ENCODE assay signal across 8 mouse cellular contexts in genomic region chr11:106084911-106085561, GRCm38 (mm10). TPM values are rescaled to one million over a fixed set of nuclear protein-coding genes. Genes with fewer than 3 reads are reported as not detected.
DNase-seq lines count a peak whose midpoint lies in the region; ATAC-seq lines count a peak whose summit lies in the region.

No protein-coding gene starts in this region.

- H3K36me3 ChIP-seq in heart, embryonic 13.5 days, result no peaks in the 10 kb centered on the region
- H3K36me3 ChIP-seq in liver, embryonic 13.5 days, result no peaks in the 10 kb centered on the region
- no peaks in the 10 kb centered on the region for H3K36me3 ChIP-seq in stomach, embryonic 14.5 days (ENCODE audit: control insufficient read depth, insufficient read depth, low read length)

- WGBS in heart, embryonic 13.5 days, result under 1% methylated on average over 59 of the region's 61 CpGs
- WGBS in liver, embryonic 13.5 days (ENCODE audit: insufficient replicate concordance), result under 1% methylated on average over 60 of the region's 61 CpGs
- WGBS in stomach, embryonic 14.5 days, result under 1% methylated on average over 52 of the region's 61 CpGs

- no peaks in the 10 kb centered on the region for H3K9me3 ChIP-seq in heart, embryonic 13.5 days
- H3K9me3 ChIP-seq in liver, embryonic 13.5 days (replicated peaks), result no peaks in the 10 kb centered on the region
- H3K9me3 ChIP-seq in stomach, embryonic 14.5 days (ENCODE audit: control insufficient read depth, low read depth, low read length), result no peaks in the 10 kb centered on the region

- DNase-seq in CD4-positive helper T cell, adult 2 months (ENCODE audit: low read depth, low spot score), result peak; percentile 83
- peak; percentile 73 for DNase-seq in brain, adult 2 months (ENCODE audit: low read depth, low spot score)
- DNase-seq in kidney, postnatal 14 days, result peak; percentile 85
- DNase-seq in liver, embryonic 13.5 days, result peak; percentile 65
- peak; percentile 83 for DNase-seq in neural tube, embryonic 10.5 days (ENCODE audit: extremely low spot score, low spot score)

- peaks cover 23% of the 10 kb centered on the region for H3K4me1 ChIP-seq in heart, embryonic 13.5 days
- peaks cover 25% of the 10 kb centered on the region for H3K4me1 ChIP-seq in liver, embryonic 13.5 days (replicated peaks)
- H3K4me1 ChIP-seq in stomach, embryonic 14.5 days (ENCODE audit: control insufficient read depth, insufficient read depth, low read length), result peaks cover 9% of the 10 kb centered on the region; the same call in 1 of the 2 replicates

- peak overlapping the region; percentile 98 for H3K9ac ChIP-seq in heart, embryonic 13.5 days
- H3K9ac ChIP-seq in liver, embryonic 13.5 days, result peak overlapping the region; percentile 84
- H3K9ac ChIP-seq in stomach, embryonic 14.5 days (replicated peaks; ENCODE audit: low read depth, low read length), result peak overlapping the region; percentile 88

- H3K4me2 ChIP-seq in heart, embryonic 13.5 days, result peak overlapping the region; percentile 75
- peak overlapping the region; percentile 95 for H3K4me2 ChIP-seq in liver, embryonic 13.5 days
- peak overlapping the region; percentile 54 for H3K4me2 ChIP-seq in stomach, embryonic 14.5 days (replicated peaks; ENCODE audit: low read depth, low read length)

- H3K4me3 ChIP-seq in heart, embryonic 13.5 days, result peak overlapping the region; percentile 99
- H3K4me3 ChIP-seq in liver, embryonic 13.5 days (replicated peaks), result peak overlapping the region; percentile 87
- peak overlapping the region; percentile 89 for H3K4me3 ChIP-seq in stomach, embryonic 14.5 days (ENCODE audit: low read depth, low read length)

- H3K27ac ChIP-seq in heart, embryonic 13.5 days (replicated peaks), result peak overlapping the region; percentile 99
- peak overlapping the region; percentile 87 for H3K27ac ChIP-seq in liver, embryonic 13.5 days
- peak overlapping the region; percentile 98 for H3K27ac ChIP-seq in stomach, embryonic 14.5 days (ENCODE audit: low read length)

- 0 out of 2 replicates have a peak, but pooled peaks have one; percentile 22 for ATAC-seq in erythroid progenitor cell, adult 5-6 weeks (replicated peaks; ENCODE audit: low FRiP score, poor library complexity, severe bottlenecking)
- peak; percentile 38; the same call in 1 of the 2 replicates for ATAC-seq in heart, embryonic 13.5 days (ENCODE audit: extremely low read depth, insufficient number of reproducible peaks, low FRiP score, low TSS enrichment)
- ATAC-seq in liver, embryonic 13.5 days (ENCODE audit: low read depth), result peak; percentile 52
- peak; percentile 66 for ATAC-seq in stomach, embryonic 14.5 days (ENCODE audit: insufficient number of reproducible peaks, insufficient read depth, low FRiP score, low read depth)

- H3K27me3 ChIP-seq in heart, embryonic 13.5 days (replicated peaks), result no peaks in the 10 kb centered on the region
- H3K27me3 ChIP-seq in liver, embryonic 13.5 days, result peaks cover 27% of the 10 kb centered on the region
- no peaks in the 10 kb centered on the region for H3K27me3 ChIP-seq in stomach, embryonic 14.5 days (ENCODE audit: control insufficient read depth, insufficient read depth, low read length)

RNA-seq across cellular contexts. Expression of gene Map3k3, which starts 0.6 kb away (rescaled TPM):
- 9.6 and 11.5 TPM in 2 replicates for total RNA-seq in erythroid progenitor cell, adult 5-6 weeks (2015; ENCODE audit: low replicate concordance)
- total RNA-seq in erythroid progenitor cell, adult 5-6 weeks (2017; ENCODE audit: low replicate concordance), result 5.7 and 6.2 TPM in 2 replicates
- polyA plus RNA-seq in heart, embryonic 13.5 days (2015; fragmentation: Nextera tagmentation; extraction: Ambion mirVana), result 20.5 and 21.3 TPM in 2 replicates
- polyA plus RNA-seq in liver, embryonic 13.5 days (2015; fragmentation: Nextera tagmentation; extraction: Ambion mirVana), result 4.5 and 4.8 TPM in 2 replicates
- 20.7 and 25.8 TPM in 2 replicates for polyA plus RNA-seq in stomach, embryonic 14.5 days (2014; fragmentation: Nextera tagmentation; extraction: Ambion mirVana)

RNA-seq across cellular contexts. Expression of gene Taco1, which starts 19.2 kb away (rescaled TPM):
- 5.9 TPM in 1 of 2 replicates, not detected in the other for total RNA-seq in erythroid progenitor cell, adult 5-6 weeks (2015; ENCODE audit: low replicate concordance)
- total RNA-seq in erythroid progenitor cell, adult 5-6 weeks (2017; ENCODE audit: low replicate concordance), result 4.1 and 6.8 TPM in 2 replicates
- 9.0 and 11.0 TPM in 2 replicates for polyA plus RNA-seq in heart, embryonic 13.5 days (2015; fragmentation: Nextera tagmentation; extraction: Ambion mirVana)
- polyA plus RNA-seq in liver, embryonic 13.5 days (2015; fragmentation: Nextera tagmentation; extraction: Ambion mirVana), result 8.1 and 8.3 TPM in 2 replicates
- 7.7 and 11.1 TPM in 2 replicates for polyA plus RNA-seq in stomach, embryonic 14.5 days (2014; fragmentation: Nextera tagmentation; extraction: Ambion mirVana)

RNA-seq across cellular contexts. Expression of gene Dcaf7, which starts 48.4 kb away (rescaled TPM):
- 25.2 and 28.1 TPM in 2 replicates for total RNA-seq in erythroid progenitor cell, adult 5-6 weeks (2015; ENCODE audit: low replicate concordance)
- 26.9 and 36.5 TPM in 2 replicates for total RNA-seq in erythroid progenitor cell, adult 5-6 weeks (2017; ENCODE audit: low replicate concordance)
- 43.0 and 43.8 TPM in 2 replicates for polyA plus RNA-seq in heart, embryonic 13.5 days (2015; fragmentation: Nextera tagmentation; extraction: Ambion mirVana)
- polyA plus RNA-seq in liver, embryonic 13.5 days (2015; fragmentation: Nextera tagmentation; extraction: Ambion mirVana), result 25.3 and 29.4 TPM in 2 replicates
- 61.9 and 63.0 TPM in 2 replicates for polyA plus RNA-seq in stomach, embryonic 14.5 days (2014; fragmentation: Nextera tagmentation; extraction: Ambion mirVana)

Comparison
In these comparisons a context has a peak if more than half of its experiments do, and no peak if none do; other contexts are left out.
1. Peak in every context shown above with its lines: DNase-seq, ATAC-seq, H3K4me3 ChIP-seq and H3K27ac ChIP-seq.